Mouse (Mus musculus) spleen, postnatal 10 days (tissue): ENCODE data around the gene P2rx6.

Experiments
- DNase-seq, 2 experiments: peaks; one replicate each; pipeline ENCODE4 v3.0.0; 2021 to 2022; ENCODE audit warnings: low spot score in 2 of 2

Gene P2rx6

DNA sequence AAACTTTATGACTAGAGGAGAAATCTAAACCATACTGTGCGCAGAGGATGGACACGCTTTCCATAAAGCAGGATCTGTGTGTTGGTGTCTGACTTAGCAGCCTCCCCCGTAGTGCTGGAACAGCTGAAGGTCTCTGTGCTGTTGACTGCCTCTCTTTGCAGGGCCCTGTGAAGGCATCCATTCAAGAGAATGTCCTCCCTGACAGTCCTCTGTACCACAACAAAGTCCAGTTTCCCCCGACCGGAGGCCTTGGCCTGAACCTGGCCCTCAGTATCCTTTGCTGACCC is 64.5 kb downstream of the P2rx6 start:
- DNase-seq = no peak
